Mouse (Mus musculus): Measurements from ENCODE around the gene Wbp11.

- TF ChIP-seq CTCF (IDR thresholded peaks at IDR 0.05; ENCODE audit: extremely low read depth, insufficient read depth, low read length), result no peak
- TF ChIP-seq POLR2A (IDR thresholded peaks at IDR 0.05; ENCODE audit: extremely low read depth, insufficient read depth, low read length), result no peak
Observed at GRCm38 (mm10) chr6:136856071-136856636, 28.1 kb upstream of the Wbp11 start.

Data from cortical plate, adult 2 months (tissue).